Mouse (Mus musculus) lung, postnatal 0 days (tissue): ENCODE measurements around the gene Tpd52l1. TPM values are rescaled to one million over a fixed set of nuclear protein-coding genes. Genes with fewer than 3 reads are reported as not detected.

Experiments used
- ATAC-seq: fragments of 200-750 bp; cut with Nextera tagmentation; 2 replicates; pipeline ENCODE4 v1.8.0; 2017; ENCODE audit warnings: moderate library complexity
- DNase-seq: peaks from one replicate; pipeline ENCODE4 v3.0.0-alpha.2; 2016; ENCODE audit warnings: low spot score
- H3K27ac ChIP-seq: fragments of 300-500 bp; sonication (generic); 2 replicates; pipeline ENCODE4 v1.5.1; 2014; ENCODE audit warnings: antibody characterized with exemption, mild to moderate bottlenecking, low read length, mixed read lengths
- H3K27me3 ChIP-seq: fragments of 300-500 bp; sonication (generic); replicated peaks from 2 replicates; pipeline ENCODE4 v1.6.1; 2014; ENCODE audit warnings: low read length, mixed read lengths; ENCODE audit not compliant: insufficient read depth
- H3K36me3 ChIP-seq: fragments of 300-500 bp; sonication (generic); 2 replicates; pipeline ENCODE4 v1.6.1; 2014; ENCODE audit warnings: low read length, mixed read lengths; ENCODE audit not compliant: insufficient read depth
- H3K4me1 ChIP-seq: fragments of 300-500 bp; sonication (generic); 2 replicates; pipeline ENCODE4 v1.6.1; 2014; ENCODE audit warnings: antibody characterized with exemption, low read depth, low read length, mixed read lengths; ENCODE audit not compliant: insufficient read depth
- H3K4me2 ChIP-seq: fragments of 300-500 bp; sonication (generic); replicated peaks from 2 replicates; pipeline ENCODE4 v1.6.1; 2014; ENCODE audit warnings: low read depth, mild to moderate bottlenecking, low read length, moderate library complexity, mixed read lengths
- H3K4me3 ChIP-seq: fragments of 300-500 bp; sonication (generic); 2 replicates; pipeline ENCODE4 v1.5.1; 2014; ENCODE audit warnings: low read depth, low read length
- H3K9ac ChIP-seq: fragments of 300-500 bp; sonication (generic); replicated peaks from 2 replicates; pipeline ENCODE4 v1.6.1; 2014; ENCODE audit warnings: low read depth, mild to moderate bottlenecking
- H3K9me3 ChIP-seq: fragments of 300-500 bp; sonication (generic); 2 replicates; pipeline ENCODE4 v1.6.1; 2016; ENCODE audit warnings: low read length, mixed read lengths
- CTCF ChIP-seq: IDR thresholded peaks from 2 replicates; pipeline ENCODE4 v1.5.1; 2016; ENCODE audit warnings: antibody characterized with exemption, mild to moderate bottlenecking
- EP300 ChIP-seq: IDR thresholded peaks from 2 replicates; pipeline ENCODE4 v1.6.1; 2016; ENCODE audit warnings: antibody characterized with exemption, mild to moderate bottlenecking, control low read depth
- WGBS: fragments of 180-500 bp; shearing (Covaris S2); extraction: QIAGEN DNeasy Blood & Tissue Kit; methylation state at CpG from one replicate; pipeline ENCODE4 v1.1.7; 2014; 5-methylcytosine and 5-hydroxymethylcytosine counted together
- polyA plus RNA-seq: library from polyadenylated mRNA; unstranded; fragments of >200 nt; fragmentation: Nextera tagmentation; extraction: Ambion mirVana; gene quantifications from 2 replicates; pipeline ENCODE4 v1.2.1, GENCODE M21; 2015

Tpd52l1 gene
- polyA plus RNA-seq, 1 experiment from 2014 or later = 7.7 TPM

DNA sequence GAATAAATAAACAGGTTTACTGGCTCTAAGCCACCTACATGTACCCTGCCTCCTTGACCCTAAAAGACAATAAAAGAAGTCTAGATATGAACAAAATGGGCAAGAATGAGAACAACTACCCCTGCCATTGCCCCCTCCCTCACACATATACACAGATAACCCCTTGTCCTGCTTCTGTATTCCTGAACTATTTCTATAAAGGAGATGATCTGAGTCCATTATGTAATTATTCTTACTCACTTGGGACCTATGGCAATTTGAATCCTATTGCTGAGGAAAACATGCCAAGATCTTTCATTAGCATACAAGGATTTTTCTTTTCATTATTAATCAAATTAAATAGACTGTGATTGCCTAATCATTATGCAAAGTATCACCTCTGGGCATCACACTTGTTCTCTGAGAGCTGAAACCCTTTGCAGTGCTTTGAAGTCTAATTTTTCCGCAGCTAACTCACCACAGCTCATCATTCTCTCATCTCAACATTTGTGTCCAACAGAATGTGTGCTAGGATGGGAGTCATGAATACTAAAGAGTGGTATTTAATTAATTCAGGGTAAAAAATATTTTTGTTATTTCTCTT is 92.8 kb downstream of the Tpd52l1 start:
- Histone ChIP-seq H3K4me3 (no peak overlapping the region), H3K27ac (no peak overlapping the region), H3K9ac (no peak overlapping the region), H3K27me3 (no peaks in the 10 kb centered on the region), H3K9me3 (no peaks in the 10 kb centered on the region), H3K4me1 (no peaks in the 10 kb centered on the region), H3K36me3 (no peaks in the 10 kb centered on the region), H3K4me2 (no peak overlapping the region)
- no peak for DNase-seq
- no peak for ATAC-seq
- TF ChIP-seq EP300 (no peak), CTCF (no peak)
- WGBS = 86% methylated on average over 1 of the region's 1 CpGs

DNA sequence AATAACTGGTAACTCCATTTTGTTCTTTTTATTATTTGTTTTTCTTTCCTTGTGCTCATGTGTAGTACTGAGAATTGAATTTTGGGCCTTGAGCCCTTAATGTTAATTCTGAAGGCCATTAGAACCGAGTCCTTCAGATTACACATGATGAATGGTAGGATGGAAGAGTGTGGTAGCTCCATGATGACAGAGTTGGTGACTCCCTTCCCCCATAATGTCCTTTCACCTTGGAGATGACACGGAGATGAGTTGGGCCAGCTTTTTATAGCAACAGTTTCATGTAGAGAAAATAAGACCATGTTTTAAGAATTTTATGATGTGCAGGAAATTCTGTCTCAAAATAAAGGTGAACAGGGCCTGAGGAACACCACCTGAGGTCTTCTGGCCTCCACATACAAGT is 94.7 kb downstream of the Tpd52l1 start:
- ATAC-seq (no peak), DNase-seq (no peak)
- H3K9me3 ChIP-seq = no peaks in the 10 kb centered on the region
- no peak overlapping the region for H3K9ac ChIP-seq
- H3K27ac ChIP-seq = no peak overlapping the region
- H3K4me3 ChIP-seq = no peak overlapping the region
- no peaks in the 10 kb centered on the region for H3K36me3 ChIP-seq
- 80% methylated on average over 2 of the region's 2 CpGs for WGBS
- H3K4me2 ChIP-seq = no peak overlapping the region
- H3K27me3 ChIP-seq = no peaks in the 10 kb centered on the region
- H3K4me1 ChIP-seq = no peaks in the 10 kb centered on the region
- no peak for TF ChIP-seq CTCF
- no peak for TF ChIP-seq EP300

DNA sequence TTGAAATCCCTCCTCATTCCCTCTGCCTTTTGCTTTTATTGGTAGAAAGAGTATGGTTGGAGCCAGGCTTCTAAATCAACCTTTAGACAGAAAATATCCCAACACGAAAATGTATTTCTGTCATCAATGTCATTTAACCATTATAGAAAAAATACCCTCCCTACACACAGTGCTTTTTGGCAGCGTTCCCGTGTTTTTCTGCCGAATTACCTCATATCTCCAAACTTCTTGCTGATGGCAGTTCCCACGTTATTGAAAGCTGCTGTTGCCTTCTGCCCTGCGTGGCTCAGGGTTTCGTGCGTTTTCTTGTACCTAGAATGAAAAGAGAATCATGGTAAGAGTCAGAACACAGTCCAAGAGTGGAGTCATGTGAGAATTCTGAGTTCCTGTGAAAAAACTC is 99.4 kb downstream of the Tpd52l1 start:
- no peak overlapping the region for H3K27ac ChIP-seq
- H3K9ac ChIP-seq = no peak overlapping the region
- no peak overlapping the region for H3K4me3 ChIP-seq
- no peaks in the 10 kb centered on the region for H3K27me3 ChIP-seq
- H3K36me3 ChIP-seq = no peaks in the 10 kb centered on the region
- H3K4me2 ChIP-seq = no peak overlapping the region
- WGBS = 56% methylated on average over 8 of the region's 8 CpGs
- DNase-seq (no peak), ATAC-seq (no peak)
- no peaks in the 10 kb centered on the region for H3K9me3 ChIP-seq
- no peaks in the 10 kb centered on the region for H3K4me1 ChIP-seq
- TF ChIP-seq EP300 = no peak
- no peak for TF ChIP-seq CTCF

DNA sequence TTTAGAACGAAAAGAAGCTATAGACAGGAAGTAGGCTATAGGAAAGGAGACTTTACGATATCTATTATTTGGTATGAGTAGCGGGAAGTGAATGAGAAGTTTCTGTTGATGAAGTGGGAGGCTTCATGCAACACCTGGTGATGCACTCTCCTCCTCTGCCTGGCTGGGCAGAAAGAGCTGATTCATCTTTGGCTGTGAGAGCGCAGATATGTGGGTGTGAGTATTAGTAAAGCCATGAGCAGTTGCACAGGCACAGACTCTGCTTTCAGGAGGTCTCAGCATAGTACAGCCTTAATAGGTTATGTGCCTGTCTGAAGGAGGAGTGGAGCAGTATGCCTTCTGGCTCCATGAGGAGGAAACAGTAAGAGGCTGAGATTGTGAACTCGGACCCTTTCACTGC is 109.3 kb downstream of the Tpd52l1 start:
- WGBS = 83% methylated on average over 5 of the region's 5 CpGs
- TF ChIP-seq CTCF (no peak), EP300 (no peak)
- Histone ChIP-seq H3K9ac (no peak overlapping the region), H3K4me2 (no peak overlapping the region), H3K9me3 (no peaks in the 10 kb centered on the region), H3K4me3 (no peak overlapping the region), H3K27ac (no peak overlapping the region), H3K36me3 (no peaks in the 10 kb centered on the region), H3K4me1 (no peaks in the 10 kb centered on the region), H3K27me3 (no peaks in the 10 kb centered on the region)
- no peak for ATAC-seq
- DNase-seq = no peak

DNA sequence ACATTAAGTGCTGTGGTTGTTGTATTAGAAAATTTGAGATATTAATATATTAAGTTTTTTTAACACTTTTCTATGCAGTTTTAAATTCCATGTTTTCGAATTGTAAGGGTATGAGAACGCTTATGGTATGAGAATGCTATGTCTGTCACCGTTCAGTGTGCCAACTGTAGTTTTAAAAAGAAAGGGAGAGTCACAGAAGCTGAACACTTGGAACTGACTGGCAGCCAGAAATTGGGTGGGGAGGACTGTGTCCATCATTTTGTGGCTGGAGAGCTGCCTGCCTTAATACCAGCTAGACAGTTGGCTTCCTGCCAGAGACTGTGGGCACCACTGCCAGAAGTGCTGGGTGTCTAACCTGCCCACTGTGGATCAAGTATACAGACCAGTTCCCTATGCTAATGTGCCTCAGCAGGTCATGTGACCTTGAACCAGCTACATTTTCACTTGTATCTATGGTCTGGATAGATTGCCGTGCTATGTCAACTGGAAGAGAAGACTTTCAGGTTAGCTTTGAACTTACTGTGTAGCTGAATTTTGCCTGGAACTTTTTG is 114.5 kb downstream of the Tpd52l1 start:
- Histone ChIP-seq H3K36me3 (0 out of 2 replicates have a peak, but pooled peaks cover 3% of the 10 kb centered on the region), H3K4me3 (no peak overlapping the region), H3K9ac (no peak overlapping the region), H3K27me3 (no peaks in the 10 kb centered on the region), H3K27ac (no peak overlapping the region), H3K9me3 (no peaks in the 10 kb centered on the region), H3K4me1 (no peaks in the 10 kb centered on the region), H3K4me2 (no peak overlapping the region)
- DNase-seq = no peak
- ATAC-seq = no peak
- 79% methylated on average over 4 of the region's 4 CpGs for WGBS
- TF ChIP-seq EP300 (no peak), CTCF (no peak)

DNA sequence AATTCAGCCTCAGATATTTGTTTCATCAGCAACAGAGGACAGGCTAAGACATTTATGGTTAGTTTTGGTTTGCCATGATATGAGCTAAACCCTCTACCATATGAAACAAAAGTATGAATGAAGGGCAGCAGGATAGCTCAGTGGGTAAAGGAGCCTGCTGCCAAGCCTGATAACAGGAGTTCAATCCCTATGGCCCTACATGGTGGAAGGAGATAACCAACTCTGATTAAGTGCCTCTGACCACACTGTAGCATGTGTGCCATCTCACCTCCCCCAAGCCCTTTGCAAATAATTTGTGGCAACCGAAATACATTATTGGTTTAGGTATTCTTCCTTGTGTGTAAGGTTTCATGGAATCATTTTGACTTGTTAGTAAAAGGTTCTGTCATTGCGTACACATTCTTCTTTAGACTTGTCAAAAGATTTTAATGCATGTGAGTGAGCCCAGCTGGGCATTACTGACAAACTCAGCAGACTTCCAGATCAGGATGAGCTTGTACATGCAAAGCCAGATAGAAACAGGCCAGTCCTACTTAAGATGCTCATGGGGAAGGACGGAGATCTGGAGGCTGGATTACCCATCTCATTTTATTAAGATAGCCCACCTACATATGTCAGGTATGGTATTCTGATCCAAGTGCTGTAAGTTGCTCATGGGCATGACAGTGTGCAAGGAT is 115.3 kb downstream of the Tpd52l1 start:
- H3K4me1 ChIP-seq = no peaks in the 10 kb centered on the region
- H3K4me3 ChIP-seq = no peak overlapping the region
- ATAC-seq = no peak
- no peaks in the 10 kb centered on the region for H3K9me3 ChIP-seq
- 85% methylated on average over 3 of the region's 3 CpGs for WGBS
- no peak overlapping the region for H3K9ac ChIP-seq
- 0 out of 2 replicates have a peak, but pooled peaks cover 3% of the 10 kb centered on the region for H3K36me3 ChIP-seq
- no peaks in the 10 kb centered on the region for H3K27me3 ChIP-seq
- no peak for DNase-seq
- no peak overlapping the region for H3K4me2 ChIP-seq
- H3K27ac ChIP-seq = no peak overlapping the region
- no peak for TF ChIP-seq CTCF
- TF ChIP-seq EP300 = no peak
